Mouse (Mus musculus) spleen, adult 10 weeks (tissue): ENCODE data around the gene Cfi. TPM values are rescaled to one million over a fixed set of nuclear protein-coding genes. Genes with fewer than 3 reads are reported as not detected.

Experiments
- polyA plus RNA-seq: library from polyadenylated mRNA; stranded (reverse); fragments of 350-450 nt; fragmentation: Illumina TruSeq; extraction: RNeasy Lipid Tissue Mini Kit (QIAGEN cat#74804); gene quantifications from one replicate; pipeline ENCODE4 v1.2.3, GENCODE M21; 2015; ENCODE audit warnings: low replicate concordance; ENCODE audit not compliant: insufficient read depth

Gene Cfi
- polyA plus RNA-seq = 0.11 TPM

DNA sequence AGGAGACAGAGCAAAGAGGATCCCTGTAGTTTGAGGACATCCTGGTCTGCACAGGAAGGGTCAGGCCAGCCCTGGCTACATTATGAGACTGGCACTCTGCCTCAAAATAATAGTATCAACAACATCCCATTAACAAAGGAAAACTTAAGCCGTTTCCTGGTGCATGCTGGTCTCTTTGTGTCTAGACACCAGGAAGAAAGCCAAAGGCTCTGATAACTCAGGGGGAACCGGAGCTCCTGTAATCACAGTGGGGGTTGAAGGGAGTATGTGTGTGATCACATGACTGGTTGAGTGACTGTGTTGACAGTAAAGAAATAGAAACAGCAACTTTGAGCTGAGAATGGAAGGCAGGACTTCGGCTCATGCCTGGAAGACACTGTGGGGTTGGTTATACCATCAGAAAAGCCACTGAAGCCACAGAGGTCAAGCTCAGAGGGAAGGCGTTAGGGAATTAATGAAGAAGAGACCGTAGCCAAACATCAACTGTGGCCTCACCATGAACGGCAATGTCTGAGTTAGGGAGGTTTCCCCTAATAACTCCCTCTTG, at the start of gene Cfi:
Gene Cfi (plus strand): TSS at position 497 of the 547 bp plus-strand sequence.

DNA sequence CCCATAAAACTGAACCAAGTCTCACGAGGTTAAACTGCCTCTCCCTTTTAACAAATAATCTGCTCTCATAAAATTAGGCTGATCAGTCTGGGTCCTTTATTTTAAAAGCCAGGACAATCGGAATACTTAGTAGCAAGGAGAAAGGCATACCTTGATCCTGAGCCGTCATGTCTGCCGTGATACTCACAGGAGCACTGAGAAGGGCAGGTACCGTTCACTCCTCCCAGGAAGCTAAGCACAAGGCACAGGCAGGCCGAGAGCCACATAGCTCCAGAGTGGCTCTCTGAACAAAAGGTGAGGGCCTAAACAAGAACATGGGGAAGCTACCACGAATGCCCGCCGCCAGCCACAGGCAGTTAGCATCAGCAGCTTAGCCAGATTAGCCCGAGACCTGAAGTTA, 31.9 kb upstream of the Cfi start, which contains the start of gene Lrit3:
Gene Lrit3 (minus strand): TSS at position 266 of the 400 bp plus-strand sequence.

DNA sequence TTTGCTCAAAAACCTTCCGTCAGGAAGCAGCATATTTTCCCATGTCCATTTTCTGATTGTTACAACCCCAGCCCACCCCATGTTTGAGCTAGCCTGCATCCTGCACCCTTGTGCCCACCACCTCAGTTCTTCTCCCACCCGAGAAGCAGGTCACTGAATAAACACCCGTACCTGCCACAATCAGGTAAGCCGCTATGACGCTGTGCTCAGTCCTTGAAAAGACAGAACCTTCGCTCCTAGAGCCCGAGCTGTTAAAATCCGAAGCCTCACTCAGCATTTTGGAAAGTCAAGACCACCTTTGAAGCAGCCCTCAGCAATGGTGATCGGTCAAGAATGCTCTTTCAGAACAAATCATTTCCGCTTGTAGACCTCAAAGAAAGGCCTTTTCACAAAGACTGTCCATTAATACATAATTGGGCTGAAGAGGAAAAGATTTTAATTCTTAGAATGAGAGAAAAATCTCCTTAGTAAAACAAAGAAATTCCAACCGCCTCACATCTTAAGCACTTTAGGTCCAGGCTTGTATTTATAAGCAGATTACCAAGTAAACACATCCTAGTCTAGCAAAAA, 13.4 kb upstream of the Cfi start, which contains the start of gene Rrh:
Gene Rrh (minus strand): TSS at position 382 of the 570 bp plus-strand sequence.

DNA sequence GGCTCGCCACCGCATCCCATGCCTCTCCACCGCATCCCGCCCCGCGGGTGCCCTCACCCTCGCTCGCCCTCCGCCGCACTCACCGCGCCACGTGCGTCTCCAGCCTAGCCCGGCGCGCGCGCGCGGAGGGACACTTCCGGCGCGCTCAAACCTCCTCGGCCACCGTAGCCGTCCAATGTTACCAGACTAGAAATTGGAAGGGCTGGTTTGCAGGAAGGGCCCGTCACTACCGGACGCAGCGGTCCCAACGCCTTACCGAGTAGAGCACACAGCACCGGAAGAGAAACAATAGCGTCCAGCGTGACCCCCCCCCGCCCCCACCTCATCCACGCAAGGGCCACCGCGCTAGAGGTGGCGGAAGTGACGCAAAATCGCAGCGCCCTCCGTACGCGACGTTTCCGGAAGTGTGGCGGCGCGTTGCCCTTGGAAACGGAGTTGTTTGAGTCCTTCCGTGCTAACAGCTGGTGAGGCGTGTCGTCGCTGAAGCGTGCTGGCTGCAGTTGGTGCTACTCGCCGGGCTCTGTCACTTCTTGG, 4.6 kb upstream of the Cfi start, which contains the start of gene Gar1:
Gene Gar1 (minus strand): TSS at position 362 of the 534 bp plus-strand sequence.

DNA sequence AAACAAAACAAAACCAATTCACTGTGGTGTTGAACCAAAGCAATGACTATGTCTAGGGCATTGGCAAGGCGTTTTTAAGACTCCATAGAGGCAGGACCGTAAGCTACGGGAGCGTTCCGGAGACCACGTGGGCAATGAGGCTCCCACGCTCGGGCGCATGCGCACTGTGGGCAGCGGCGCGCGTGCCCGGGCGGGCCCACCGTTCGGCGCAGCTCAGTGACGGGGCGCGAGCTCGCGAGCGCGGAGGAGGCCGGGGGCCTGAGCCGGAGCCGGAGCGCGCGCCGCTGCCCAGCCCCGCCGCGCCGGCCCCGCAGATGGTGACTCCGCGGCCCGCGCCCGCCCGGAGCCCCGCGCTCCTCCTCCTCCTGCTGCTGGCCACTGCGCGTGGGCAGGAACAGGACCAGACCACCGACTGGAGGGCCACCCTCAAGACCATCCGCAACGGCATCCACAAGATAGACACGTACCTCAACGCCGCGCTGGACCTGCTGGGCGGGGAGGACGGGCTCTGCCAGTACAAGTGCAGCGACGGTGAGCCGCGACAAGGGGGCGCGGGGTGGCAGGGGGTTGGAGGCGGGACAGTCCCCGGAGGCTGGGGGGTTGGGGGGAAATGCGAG, 42.8 kb downstream of the Cfi start, which contains the start of gene Pla2g12a:
Gene Pla2g12a (plus strand): TSS at position 202 of the 617 bp plus-strand sequence.

DNA sequence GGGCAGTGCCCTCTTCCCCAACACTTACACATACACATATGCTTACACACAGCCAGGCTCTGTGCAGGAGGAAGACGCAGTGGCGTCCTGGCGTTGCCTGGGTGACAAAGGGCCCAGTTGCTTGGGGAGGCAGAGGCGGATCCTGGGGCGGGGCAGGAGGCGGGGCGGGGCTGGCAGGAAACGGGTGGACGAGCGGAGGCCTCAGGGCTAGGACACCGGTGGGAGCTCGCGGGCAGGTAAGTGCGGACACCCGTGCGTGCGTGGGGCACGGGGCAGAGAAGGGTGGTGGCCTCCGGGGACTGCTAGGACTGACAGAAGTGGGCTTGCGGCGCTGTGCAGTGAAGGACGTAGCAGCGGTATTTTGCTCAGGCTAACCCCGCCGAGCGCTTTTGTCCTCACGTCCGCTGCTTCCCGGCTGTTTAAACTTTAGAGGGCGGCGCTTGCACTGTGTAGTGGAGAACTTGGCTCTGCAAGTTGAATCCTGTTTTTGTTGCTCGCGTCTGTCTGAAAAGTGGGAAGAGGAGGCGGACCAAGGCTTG, 65.7 kb downstream of the Cfi start, which contains the start of gene Casp6:
Gene Casp6 (plus strand): TSS at position 155 of the 539 bp plus-strand sequence.

Other genes starting within 250 kb of the Cfi start
- 1.7 TPM for gene Egf, start 80.6 kb upstream of the Cfi start, polyA plus RNA-seq
- gene Lrit3, start 31.9 kb upstream of the Cfi start, polyA plus RNA-seq = not detected
- 0.22 TPM for gene Rrh, start 13.3 kb upstream of the Cfi start, polyA plus RNA-seq
- gene Gar1, start 4.5 kb upstream of the Cfi start, polyA plus RNA-seq = 75.7 TPM
- gene Pla2g12a, start 42.7 kb downstream of the Cfi start, polyA plus RNA-seq = 12.0 TPM
- 33.1 TPM for gene Casp6, start 65.5 kb downstream of the Cfi start, polyA plus RNA-seq
- gene Mcub, start 134.3 kb downstream of the Cfi start, polyA plus RNA-seq = 7.7 TPM
- gene Sec24b, start 225.7 kb downstream of the Cfi start, polyA plus RNA-seq = 69.5 TPM